Mouse (Mus musculus) layer of hippocampus, postnatal 10 days (tissue): ENCODE results near the gene Mxd1. TPM values are rescaled to one million over a fixed set of nuclear protein-coding genes. Genes with fewer than 3 reads are reported as not detected.

Experiments used
- DNase-seq, 2 experiments: peaks; one replicate each; pipeline ENCODE4 v3.0.0; 2021; ENCODE audit warnings: low spot score in 2 of 2
- total RNA-seq, 2 experiments: library from RNA; stranded (reverse); gene quantifications; 2 replicates each; pipeline ENCODE4 v1.2.3; 2021

The Mxd1 gene
- total RNA-seq, 2 experiments from 2014 or later = 15.1 to 16.4 TPM

DNA sequence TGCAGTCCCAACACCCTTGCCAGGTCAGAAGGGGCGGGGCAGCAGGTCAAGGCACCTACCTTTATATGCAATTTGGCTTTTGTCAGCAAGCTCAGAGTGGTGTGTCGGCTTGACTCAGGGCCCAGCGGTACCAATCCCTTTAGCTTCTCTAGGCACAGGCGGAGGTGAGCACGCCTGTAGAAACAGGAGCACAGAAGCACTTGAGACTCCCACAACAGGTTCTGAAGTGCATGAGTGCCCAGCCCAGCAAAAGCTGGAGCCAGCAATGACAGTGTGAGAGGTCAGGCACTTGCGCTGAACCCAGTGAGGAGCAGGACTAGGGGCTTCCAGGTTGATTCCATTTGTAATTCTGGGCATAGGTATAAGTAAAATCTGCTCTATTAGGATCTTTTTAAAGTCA, 15.9 kb downstream of the Mxd1 start:
- no peak for DNase-seq

DNA sequence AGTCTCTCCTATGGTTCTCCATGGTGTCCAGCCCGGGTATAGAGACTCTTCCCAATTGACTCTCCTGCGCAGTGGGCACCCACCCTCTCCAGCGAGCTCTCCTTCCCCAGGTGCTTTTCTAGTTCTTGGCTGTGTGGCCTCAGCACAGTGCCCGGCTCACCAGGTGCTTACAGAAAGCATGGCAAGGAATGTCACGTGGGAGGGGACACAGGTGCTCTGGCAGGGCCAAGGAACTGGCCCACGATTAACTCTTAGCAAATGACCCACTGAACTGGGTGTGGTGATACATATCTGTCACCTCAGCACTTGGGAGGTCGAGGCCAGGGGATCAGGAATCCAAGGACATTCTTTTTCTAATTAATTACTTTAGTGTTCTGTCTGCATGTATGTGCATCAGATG, 22.8 kb downstream of the Mxd1 start:
- DNase-seq = no peak

DNA sequence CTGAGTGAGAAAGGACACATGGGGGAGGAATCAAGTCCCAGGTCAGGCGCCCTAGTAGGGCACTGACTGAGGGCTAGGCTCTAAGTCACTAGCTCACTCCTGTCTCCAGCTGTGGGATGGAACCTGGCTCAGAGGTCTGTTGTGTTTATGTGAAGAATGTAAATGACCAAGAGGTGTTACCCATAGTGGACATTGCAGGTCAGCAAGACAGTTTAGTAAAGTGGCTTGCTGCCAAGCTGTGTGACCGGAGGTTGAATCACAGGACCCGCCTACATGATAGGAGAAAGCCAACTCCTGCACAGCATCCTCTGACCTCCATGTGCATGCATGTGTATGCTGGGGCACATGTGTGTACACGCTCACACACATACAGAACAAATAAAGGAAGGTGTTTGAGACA, 23.4 kb downstream of the Mxd1 start:
- no peak for DNase-seq

DNA sequence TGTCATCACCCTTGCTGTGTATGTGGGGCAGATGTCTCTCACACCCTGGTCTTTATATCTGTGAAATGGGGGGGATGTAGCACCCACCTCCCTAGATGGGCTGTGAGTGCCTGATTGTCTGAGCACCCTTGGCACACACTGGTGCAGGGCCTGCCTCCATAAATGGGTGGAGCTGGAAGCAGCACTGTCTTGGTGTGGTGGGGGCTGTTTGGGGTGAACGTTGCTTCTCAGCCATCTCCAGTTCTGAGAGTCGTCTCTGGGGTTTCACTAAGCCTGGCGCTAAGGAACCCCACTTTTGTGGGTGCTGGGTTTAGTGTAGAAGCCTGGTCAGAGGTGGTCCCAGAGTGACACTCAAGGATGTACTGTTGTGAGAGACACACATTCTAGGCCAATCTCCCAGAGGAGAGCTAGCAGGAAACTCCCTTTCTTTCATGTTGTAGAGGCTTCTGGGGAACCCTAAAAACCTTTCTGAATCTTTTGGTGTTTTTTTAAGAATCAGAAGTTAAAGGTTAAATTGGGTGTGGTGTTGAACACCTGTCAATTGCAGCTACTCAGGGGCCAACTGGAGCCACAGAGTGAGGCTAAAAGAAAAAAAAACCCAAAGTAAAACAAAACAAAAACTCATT, 24.1 kb downstream of the Mxd1 start:
- no peak for DNase-seq

DNA sequence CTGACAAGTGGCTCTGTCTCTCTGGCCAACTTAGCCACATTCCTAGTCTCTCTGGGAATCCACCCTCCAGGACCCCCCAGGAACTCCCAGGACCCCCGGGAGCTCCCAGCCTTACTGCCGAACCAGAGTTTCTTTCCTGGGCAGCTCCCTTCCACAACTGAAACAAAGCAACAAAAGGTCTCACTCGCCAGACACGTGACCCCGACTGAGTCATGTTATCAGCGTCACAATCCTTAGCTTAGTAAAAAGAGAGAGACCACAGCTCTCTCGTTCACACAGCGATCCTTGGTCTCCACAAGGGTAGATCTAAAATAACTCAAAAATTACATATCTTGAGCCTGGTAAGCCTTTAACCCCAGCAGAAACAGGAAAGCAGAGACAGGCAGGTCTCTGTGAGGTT, 27.2 kb downstream of the Mxd1 start:
- no peak for DNase-seq

DNA sequence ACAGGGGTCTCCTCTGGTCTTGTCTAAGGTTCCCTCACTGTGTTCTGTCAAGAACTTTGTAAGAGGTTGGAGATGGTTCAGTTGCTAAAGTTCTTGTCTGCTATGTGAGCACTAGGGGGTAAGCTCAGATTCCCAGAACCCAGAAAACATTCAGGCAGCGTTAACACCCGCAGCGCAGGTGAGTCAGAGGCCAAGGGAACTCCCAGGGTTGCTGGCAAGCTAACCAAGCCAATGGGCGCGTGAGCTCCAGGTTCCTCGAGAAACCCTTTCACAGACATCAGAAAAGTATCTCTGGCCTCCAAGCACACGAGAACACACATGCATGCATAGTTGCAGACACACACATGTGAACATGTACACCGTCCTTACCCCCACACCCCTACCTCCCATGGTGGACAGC, 28.2 kb downstream of the Mxd1 start:
- no peak for DNase-seq

DNA sequence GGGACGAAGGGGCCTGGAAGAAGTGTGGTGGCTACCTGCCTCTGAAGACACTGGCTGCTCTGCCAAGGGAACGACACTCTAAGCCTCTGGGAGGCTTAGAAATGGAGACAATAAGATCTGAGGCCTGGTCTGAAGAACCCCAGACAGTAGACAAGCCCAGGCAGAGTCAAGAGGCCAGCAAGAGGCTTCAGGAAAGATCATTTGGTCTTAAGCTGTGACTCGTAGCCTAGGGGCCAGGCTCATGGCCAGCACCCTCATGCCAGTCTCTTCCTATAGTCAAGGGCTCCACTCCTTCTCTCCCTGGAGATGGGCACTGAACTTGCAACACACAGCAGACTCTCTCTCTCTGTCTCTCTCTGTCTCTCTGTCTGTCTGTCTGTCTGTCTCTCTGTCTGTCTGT, 28.8 kb downstream of the Mxd1 start:
- no peak for DNase-seq

DNA sequence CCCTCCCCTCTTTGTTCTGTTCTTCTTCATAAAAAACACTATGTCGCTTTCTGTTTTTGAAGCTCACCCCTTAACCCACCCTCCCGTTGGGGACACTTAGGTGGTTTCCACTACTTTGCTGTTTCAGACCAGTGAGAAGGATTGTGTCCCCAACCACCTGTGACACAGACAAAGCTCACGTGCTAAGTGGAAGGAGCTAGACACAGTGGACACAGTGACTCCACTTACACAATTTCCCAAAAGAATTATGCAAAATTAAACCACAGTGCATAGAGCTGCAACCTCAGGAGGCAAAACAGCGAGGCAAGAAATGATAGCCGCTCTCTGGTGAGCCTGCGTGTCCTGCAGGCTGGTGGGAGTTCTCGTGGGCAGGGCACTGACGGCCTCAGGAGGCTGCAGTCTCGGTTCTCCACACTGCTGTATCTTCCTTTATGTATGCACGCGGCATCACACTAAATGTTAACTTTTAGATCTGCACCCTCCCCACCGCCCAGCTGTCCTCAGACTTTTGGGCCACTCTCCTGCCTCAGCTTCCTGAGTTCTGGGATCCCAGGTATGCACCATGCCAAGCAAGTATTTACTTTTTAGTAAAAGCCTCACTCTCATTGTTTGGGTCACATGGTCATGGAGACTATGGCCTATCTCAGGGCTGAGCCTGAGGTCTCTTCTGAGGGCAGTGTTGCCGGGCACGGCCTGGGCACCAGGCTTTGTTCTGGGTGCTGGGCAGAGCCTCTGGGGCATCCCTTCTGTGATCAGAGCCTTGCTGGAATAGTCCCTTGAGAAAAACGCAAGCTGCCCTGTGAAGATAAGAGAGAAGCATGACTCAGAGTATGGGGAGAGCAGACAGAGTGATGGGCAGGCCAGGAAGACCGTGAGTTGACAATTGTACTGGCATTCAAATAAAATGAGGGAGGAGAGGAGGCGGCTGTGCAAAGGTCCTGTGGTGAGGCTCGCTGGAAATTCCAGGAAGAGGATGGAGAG, 29.5 kb downstream of the Mxd1 start:
- DNase-seq = no peak

DNA sequence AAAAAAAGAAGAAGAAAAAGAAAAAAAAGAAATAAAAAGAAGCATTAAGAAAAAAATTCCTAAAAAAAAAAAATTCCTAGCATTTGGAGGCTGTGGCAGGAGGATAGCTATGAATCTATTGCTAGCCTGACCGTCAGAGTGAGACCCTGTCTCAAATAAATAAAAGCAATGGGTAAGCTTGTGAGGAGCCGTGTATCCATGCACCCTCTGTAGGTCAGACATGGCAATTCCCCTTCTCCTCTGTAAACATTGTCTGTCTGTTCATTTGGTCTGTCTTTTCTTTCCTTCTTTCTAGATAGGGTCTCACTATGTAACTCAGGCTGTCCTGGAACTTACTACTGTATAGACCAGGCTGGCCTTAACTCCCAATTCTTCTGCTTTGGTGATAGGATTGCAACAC, 30.5 kb downstream of the Mxd1 start:
- no peak for DNase-seq

DNA sequence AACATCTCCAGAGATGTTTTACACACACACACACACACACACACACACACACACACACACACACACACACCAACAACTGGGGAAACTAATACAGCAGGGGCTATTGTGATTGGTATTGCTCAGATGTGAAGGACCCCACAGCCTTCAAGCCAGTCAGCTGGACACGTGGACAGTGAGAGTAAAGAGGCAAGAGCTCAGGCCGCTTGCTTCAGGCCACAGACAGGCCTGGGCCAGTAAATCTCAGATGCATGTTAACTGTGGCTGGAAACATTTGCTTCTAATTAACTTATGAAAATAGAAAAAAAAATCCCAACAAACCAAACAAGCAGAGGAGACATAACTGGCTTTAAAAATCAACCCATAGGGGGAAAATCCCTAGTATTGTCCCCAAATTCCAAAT, 31.1 kb downstream of the Mxd1 start:
- no peak for DNase-seq

DNA sequence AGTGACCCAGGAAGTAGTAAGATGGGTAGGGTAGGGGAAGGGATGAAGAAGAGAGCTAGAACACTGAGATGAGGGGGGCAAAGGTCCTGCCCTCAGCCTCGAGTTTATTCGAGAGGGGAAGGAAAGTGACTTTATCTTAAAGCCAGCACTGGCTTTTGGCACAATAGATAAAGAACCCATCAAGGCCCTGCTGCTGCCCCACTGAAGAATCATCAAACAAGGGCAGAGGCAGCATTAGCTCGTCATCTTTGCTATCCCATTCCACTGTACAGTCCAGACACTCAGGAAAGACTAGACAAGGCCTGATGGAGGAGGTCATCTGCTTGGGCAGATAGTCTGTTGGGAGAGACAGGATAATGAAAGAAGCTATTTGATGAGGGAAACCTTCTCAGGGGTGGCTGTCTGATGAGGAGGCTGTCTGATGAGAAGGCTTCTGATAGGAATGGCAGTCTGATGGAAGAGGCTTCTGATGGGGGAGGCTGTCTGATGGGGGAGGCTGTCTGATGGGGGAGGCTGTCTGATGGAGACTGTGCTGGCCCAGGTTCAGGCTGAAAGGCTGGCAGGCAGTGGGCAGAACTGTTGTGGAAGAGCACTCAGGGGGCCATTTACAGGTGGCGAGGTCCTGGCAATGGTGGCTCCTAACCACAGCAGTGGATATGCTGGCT, 31.7 kb downstream of the Mxd1 start:
- DNase-seq = no peak

DNA sequence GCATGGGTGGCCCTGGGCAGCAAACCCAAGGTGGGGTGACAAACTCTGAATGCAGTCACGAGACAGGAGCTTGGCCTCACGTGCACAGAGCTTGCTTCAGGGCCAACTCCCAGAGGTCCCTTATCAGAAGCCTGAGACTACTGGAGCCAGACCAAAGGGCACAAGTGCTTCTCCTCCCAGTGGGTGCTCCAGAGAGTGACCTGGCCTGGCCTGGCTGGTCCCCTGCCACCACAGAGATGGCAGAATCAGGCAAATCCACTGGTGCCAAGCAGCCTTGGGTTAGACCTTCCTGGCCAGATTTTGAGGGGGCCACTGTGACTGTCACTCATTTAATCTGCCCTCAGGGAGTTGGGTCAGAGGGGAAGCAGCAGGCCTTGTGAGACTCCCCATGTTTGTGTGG, 32.5 kb downstream of the Mxd1 start:
- DNase-seq = no peak

DNA sequence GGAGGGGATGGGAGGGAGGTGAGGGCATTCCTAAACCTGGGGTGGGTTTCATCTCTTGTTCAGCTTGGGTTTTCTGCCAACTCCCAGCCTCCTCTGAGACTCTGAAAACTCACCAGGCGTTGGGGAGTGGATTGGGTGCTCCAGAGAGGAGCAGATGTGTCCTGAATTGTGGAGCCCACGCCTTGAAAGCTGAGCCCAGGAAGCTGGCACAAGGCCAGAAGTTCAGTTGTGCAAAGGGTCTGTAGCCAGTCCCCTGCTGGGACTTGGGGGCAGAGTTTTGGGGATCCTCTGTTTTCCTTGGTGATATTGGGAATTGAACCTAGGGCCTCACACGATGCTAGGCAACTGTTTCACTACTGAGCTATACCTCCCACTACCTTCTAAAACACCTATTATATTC, 38.8 kb downstream of the Mxd1 start:
- no peak for DNase-seq

DNA sequence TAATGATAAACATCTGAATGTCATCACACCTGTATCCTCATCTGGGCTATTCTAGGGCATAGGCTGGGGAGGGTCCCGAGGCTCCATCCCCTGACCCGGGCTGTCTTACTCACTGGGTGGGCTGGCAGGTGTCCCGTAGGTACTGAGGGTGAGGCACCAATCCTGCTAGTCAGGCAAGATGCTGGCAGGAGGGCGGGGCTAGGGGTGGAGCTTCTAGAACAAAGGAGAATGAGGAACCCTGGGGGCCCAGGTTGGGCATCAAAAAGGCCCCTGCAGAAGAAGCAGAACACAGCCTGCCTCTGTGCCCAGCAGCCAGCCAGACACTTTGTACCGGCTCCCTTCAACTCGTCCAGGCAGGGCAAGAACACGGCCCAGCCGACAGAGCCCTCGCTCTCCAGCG, 41.0 kb downstream of the Mxd1 start, which contains the start of gene Asprv1:
Asprv1 (plus strand) TSS at position 219 of the 400 bp plus-strand sequence.
- no peak for DNase-seq

DNA sequence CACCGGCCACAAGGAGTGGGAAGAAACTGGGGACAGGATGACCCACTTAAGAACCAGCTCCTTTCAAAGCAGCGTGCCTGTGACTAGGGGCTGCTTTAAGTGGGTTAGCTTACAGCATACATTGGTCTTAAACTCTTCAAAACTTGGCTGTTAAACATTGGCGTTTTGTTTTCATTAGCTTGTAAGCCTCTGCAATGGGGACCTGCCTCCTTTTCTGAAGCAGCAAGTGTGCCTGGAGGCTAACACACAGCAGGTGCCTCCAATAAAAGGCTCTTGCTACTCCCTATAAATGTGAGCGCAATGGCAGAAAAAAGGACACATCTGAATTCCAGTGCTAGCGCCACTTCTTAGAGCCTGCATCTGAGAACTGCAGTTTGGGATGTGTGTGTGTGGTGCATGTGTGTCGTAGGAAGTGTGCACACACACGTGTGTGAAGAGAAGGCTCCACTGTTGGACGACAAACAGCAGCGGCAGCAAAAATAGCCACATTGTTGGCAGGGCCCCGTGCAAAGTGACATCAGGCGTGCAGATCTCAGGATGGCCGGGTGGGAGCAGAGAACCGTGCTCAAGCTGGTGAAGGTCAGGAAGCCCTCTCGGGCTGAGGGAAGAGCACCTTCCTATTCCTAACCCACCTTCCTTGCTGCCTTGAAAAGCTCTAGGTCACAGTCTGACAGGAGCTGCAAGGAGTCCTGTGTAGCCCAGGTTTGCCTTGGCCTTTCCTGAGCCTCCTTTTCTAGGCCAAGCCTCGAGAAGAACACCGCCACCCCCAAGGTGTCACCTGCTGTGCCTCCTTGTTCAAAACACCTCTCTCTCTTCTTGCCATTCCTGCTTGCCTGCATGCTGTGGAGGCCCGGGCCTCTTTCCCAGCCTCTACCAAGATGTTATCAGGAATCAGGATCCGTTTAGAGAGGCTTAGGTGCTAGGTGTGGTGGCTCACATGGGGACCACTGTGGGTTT, 44.6 kb downstream of the Mxd1 start:
- DNase-seq = peak in 1 of 2 experiments; percentile 13

DNA sequence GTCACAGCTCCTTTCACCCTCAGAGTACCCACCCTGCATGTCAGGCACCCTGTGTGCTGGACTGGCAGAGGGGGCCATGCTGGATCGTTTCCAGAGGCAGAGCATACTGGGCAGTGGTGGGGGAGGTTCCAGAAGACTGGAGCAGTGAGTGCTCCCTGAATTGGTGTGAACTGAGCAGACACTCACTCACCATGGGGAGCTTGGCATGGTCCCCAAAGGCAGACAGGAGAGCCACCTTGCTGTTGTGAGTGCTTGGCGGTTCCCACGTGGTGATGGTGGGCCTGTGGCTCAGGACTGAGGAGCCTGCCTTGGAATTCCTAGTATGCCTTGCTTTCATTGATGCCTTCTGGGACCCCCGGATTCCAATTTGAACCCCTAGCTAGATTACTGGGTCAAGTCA, 45.8 kb downstream of the Mxd1 start:
- DNase-seq = no peak

DNA sequence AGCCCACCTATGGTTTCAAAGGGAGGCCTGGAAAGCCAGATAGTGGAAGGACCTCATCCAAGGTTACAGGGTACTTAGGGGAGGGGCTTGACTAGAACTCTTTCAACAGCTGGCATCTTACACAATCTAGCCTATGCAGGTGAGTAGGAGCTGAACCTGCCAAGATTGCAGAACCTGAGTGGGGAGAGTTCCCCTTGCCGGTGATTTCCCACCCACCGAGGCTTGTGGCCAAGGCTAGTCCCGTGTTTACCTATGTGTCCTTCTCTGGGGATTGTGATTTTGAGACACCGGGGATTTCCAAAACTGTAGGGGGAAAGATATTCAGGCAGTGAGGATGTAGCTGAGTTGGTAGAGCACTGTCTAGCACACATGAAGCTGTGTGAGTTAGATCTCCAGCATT, 53.7 kb downstream of the Mxd1 start:
- DNase-seq = no peak

DNA sequence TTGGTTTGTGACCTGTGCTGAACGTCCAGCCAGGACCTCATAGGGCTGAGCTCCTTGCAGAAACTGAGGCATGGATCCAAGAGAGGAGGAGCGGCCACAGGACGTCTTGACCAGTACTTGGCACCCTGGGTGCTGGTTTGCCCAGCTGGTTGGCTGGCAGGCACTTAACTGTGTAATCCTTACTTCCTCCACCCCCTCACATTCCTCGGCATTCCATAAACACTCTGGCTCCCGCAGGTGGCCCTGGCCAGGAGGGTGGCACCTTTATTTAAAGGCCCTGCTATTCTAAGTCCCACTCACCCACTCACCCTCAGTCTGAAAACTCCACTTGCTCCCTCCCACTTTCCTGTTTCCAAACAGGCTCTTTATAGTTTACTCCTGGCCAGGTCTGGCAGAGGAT, 58.2 kb downstream of the Mxd1 start:
- DNase-seq = no peak

DNA sequence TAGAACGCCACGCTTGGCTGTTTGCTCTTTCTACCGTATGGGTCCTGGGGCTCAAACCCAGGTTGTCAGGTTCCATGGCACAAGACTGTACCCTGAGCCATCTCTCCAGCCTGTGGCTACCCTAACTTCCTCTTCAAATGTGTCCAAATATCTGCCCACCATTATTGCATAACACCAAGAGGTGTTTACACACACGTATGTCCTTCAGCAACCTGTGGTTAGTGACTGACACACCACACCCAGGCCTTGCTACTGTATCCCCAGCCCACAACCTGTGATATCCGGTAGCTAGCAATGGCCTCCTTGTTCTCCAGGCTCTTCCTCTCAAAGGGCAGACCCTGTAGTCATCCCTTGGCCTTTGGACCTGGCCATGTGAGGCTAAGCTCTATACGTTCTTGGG, 59.7 kb downstream of the Mxd1 start:
- DNase-seq = no peak

DNA sequence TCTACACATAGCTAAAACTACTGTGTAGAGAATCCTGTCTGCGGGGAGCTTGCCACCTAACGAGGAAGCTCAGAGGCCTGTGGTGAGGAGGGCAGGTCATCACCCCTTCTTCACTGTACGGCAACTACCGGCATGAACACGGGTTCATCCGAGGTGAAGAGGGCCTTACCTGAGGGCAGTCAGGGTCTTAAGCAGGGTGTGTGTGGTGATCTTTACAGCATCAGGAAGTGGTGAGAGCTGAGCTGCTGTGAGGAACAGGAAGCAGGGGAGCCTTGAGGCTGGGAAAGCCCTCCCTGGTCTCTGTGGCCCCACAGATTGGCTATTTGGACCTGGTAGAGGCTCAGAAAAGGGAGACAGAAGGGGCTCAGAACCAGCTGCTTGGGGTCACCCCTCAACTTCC, 61.5 kb downstream of the Mxd1 start:
- DNase-seq = no peak

DNA sequence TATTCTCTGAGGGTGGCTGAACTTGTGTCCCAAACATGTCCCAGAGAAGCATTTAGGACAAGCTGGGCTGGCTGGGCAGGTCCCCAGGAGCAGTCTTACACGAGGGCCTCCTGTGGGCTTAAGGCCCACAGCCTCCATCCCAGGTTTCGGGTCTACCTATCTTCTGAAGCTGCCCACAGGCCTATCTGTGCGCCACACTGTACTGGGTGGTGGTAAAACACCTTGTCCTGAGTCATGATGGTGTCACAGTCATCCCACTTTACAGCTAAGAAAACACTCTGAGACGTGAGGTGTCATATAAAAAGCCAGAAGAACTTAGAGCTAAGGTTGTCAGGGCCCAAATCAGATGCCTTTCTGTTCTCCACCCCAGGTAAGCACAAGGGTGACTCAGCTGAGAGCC, 62.7 kb downstream of the Mxd1 start:
- DNase-seq = no peak
